Mouse (Mus musculus) forebrain, embryonic 16.5 days (tissue): ENCODE measurements around the gene Nav2. TPM values are rescaled to one million over a fixed set of nuclear protein-coding genes. Genes with fewer than 3 reads are reported as not detected.

Source experiments
- ATAC-seq: fragments of 200-750 bp; cut with Nextera tagmentation; 2 replicates; pipeline ENCODE4 v1.8.0; 2017; ENCODE audit warnings: mild to moderate bottlenecking, moderate library complexity
- H3K27ac ChIP-seq: fragments of 300-500 bp; sonication (generic); 2 replicates; pipeline ENCODE4 v1.5.1; 2014; ENCODE audit warnings: low read length, control low read depth
- H3K27me3 ChIP-seq: fragments of 300-500 bp; sonication (generic); replicated peaks from 2 replicates; pipeline ENCODE4 v1.6.1; 2014; ENCODE audit warnings: low read length; ENCODE audit not compliant: control insufficient read depth, insufficient read depth
- H3K36me3 ChIP-seq: fragments of 300-500 bp; sonication (generic); 2 replicates; pipeline ENCODE4 v1.6.1; 2014; ENCODE audit not compliant: control insufficient read depth, insufficient read depth
- H3K4me1 ChIP-seq: fragments of 300-500 bp; sonication (generic); replicated peaks from 2 replicates; pipeline ENCODE4 v1.6.1; 2014; ENCODE audit warnings: low read length; ENCODE audit not compliant: control insufficient read depth, insufficient read depth
- H3K4me2 ChIP-seq: fragments of 300-500 bp; sonication (generic); 2 replicates; pipeline ENCODE4 v1.6.1; 2014; ENCODE audit warnings: mild to moderate bottlenecking, low read length, control low read depth
- H3K4me3 ChIP-seq: fragments of 300-500 bp; sonication (generic); replicated peaks from 2 replicates; pipeline ENCODE4 v1.5.1; 2014; ENCODE audit warnings: mild to moderate bottlenecking, low read length, control low read depth
- H3K9ac ChIP-seq: fragments of 300-500 bp; sonication (generic); replicated peaks from 2 replicates; pipeline ENCODE4 v1.6.1; 2014; ENCODE audit warnings: low read depth, low read length, control low read depth
- H3K9me3 ChIP-seq: fragments of 300-500 bp; sonication (generic); 2 replicates; pipeline ENCODE4 v1.6.1; 2016; ENCODE audit warnings: low read length; ENCODE audit not compliant: control insufficient read depth
- WGBS: fragments of 180-500 bp; shearing (Covaris S2); extraction: QIAGEN DNeasy Blood & Tissue Kit; methylation state at CpG from one replicate; pipeline ENCODE4 v1.1.7; 2014; 5-methylcytosine and 5-hydroxymethylcytosine counted together
- polyA plus RNA-seq: library from polyadenylated mRNA; unstranded; fragments of >200 nt; fragmentation: Nextera tagmentation; extraction: Ambion mirVana; gene quantifications from 2 replicates; pipeline ENCODE4 v1.2.1, GENCODE M21; 2015

Gene Nav2
- polyA plus RNA-seq, 1 experiment from 2014 or later, result 35.2 TPM

GRCm38 (mm10) chr7:48963554-48963953 lies 55.0 kb downstream of the Nav2 start:
- Histone ChIP-seq H3K27me3 (peaks cover 33% of the 10 kb centered on the region), H3K9me3 (no peaks in the 10 kb centered on the region), H3K27ac (no peak overlapping the region), H3K4me1 (peaks cover 32% of the 10 kb centered on the region), H3K4me2 (peak overlapping the region; percentile 29), H3K36me3 (no peaks in the 10 kb centered on the region), H3K4me3 (no peak overlapping the region), H3K9ac (no peak overlapping the region)
- no peak for ATAC-seq
- 51% methylated on average over 4 of the region's 4 CpGs for WGBS

DNA sequence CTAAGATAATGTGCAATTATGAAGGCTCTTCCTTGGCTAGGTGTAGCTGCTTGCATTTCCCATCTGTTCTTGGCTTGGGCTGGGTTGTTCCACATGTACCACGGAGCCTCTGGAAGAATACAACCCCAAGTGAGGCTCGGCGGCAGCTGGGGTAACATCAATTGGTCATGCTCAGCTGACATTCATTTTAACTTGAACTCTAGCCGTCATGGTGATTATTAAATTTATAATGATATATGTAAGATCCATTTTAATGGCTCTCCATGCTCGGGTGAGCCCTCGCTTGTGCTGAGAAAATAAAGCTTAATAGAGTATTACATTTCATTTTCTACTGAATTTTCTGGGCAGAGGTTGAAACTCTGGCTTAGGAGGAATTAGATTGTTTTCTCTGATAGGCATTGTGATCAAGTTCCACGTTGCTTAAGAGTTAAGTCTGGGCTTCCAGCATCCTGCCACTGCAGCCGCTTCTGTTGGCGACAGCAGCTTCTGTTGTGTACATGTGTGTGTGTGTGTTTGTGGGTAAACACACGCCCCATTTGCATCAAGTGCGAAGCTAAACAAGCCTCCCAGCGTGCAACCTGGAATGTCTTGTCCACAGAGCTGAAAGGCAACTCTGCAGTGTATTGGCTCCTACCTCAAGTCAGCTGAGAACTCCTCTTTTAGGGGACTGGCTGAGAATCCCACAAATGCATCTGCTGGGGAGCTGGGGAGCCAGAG lies 57.4 kb downstream of the Nav2 start:
- ATAC-seq, result peak; percentile 58
- Histone ChIP-seq H3K36me3 (no peaks in the 10 kb centered on the region), H3K9me3 (no peaks in the 10 kb centered on the region), H3K27me3 (peaks cover 29% of the 10 kb centered on the region), H3K4me3 (no peak overlapping the region), H3K4me2 (peak overlapping the region; percentile 8; the same call in 1 of the 2 replicates), H3K4me1 (peaks cover 19% of the 10 kb centered on the region), H3K27ac (no peak overlapping the region), H3K9ac (no peak overlapping the region)
- 46% methylated on average over 12 of the region's 12 CpGs for WGBS

- H3K4me3 ChIP-seq, result no peak overlapping the region
- no peaks in the 10 kb centered on the region for H3K4me1 ChIP-seq
- H3K9me3 ChIP-seq, result no peaks in the 10 kb centered on the region
- 82% methylated on average over 7 of the region's 7 CpGs for WGBS
- no peak overlapping the region for H3K9ac ChIP-seq
- H3K27ac ChIP-seq, result no peak overlapping the region
- H3K36me3 ChIP-seq, result no peaks in the 10 kb centered on the region
- no peaks in the 10 kb centered on the region for H3K27me3 ChIP-seq
- no peak overlapping the region for H3K4me2 ChIP-seq
- no peak for ATAC-seq
Measured at GRCm38 (mm10) chr7:48981013-48981412, 72.5 kb downstream of the Nav2 start.

DNA sequence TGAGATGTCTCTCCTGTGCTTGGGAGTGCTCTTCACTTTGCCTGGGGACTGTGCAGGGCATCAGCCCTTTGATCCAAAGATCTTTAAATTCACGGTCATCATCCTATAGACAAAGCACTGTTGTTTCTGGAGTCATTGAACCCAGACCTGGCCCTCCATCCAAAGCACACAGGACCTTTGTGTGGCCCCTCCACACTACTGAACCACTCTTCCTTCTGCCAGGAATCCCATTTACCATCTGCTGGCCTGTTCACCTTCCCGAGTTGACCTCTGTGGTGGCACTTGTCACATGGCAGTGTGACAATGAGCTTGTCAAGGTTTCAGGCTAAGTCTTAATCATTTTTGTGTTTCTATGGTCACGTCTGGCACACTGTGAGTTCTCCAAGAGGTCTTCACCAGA lies 73.3 kb downstream of the Nav2 start:
- no peaks in the 10 kb centered on the region for H3K9me3 ChIP-seq
- ATAC-seq, result no peak
- WGBS, result 61% methylated on average over 3 of the region's 3 CpGs
- no peak overlapping the region for H3K27ac ChIP-seq
- H3K4me2 ChIP-seq, result no peak overlapping the region
- no peaks in the 10 kb centered on the region for H3K36me3 ChIP-seq
- no peaks in the 10 kb centered on the region for H3K27me3 ChIP-seq
- no peaks in the 10 kb centered on the region for H3K4me1 ChIP-seq
- no peak overlapping the region for H3K9ac ChIP-seq
- H3K4me3 ChIP-seq, result no peak overlapping the region

- 88% methylated on average over 7 of the region's 7 CpGs for WGBS
- Histone ChIP-seq H3K9ac (no peak overlapping the region), H3K4me1 (no peaks in the 10 kb centered on the region), H3K36me3 (no peaks in the 10 kb centered on the region), H3K4me3 (no peak overlapping the region), H3K9me3 (no peaks in the 10 kb centered on the region), H3K4me2 (no peak overlapping the region), H3K27me3 (no peaks in the 10 kb centered on the region), H3K27ac (no peak overlapping the region)
- no peak for ATAC-seq
Measured at GRCm38 (mm10) chr7:48982573-48982972, 74.1 kb downstream of the Nav2 start.

GRCm38 (mm10) chr7:48991911-48992552 lies 83.5 kb downstream of the Nav2 start:
- 66% methylated on average over 8 of the region's 8 CpGs for WGBS
- no peak overlapping the region for H3K4me2 ChIP-seq
- no peaks in the 10 kb centered on the region for H3K36me3 ChIP-seq
- no peaks in the 10 kb centered on the region for H3K9me3 ChIP-seq
- no peak overlapping the region for H3K9ac ChIP-seq
- no peak for ATAC-seq
- H3K27me3 ChIP-seq, result no peaks in the 10 kb centered on the region
- H3K4me3 ChIP-seq, result no peak overlapping the region
- H3K27ac ChIP-seq, result no peak overlapping the region
- peaks cover 6% of the 10 kb centered on the region for H3K4me1 ChIP-seq

- peak; percentile 24 for ATAC-seq
- WGBS, result 2% methylated on average over 13 of the region's 13 CpGs
- no peak overlapping the region for H3K9ac ChIP-seq
- H3K27me3 ChIP-seq, result no peaks in the 10 kb centered on the region
- H3K9me3 ChIP-seq, result no peaks in the 10 kb centered on the region
- H3K4me3 ChIP-seq, result no peak overlapping the region
- peaks cover 6% of the 10 kb centered on the region for H3K4me1 ChIP-seq
- no peak overlapping the region for H3K27ac ChIP-seq
- H3K4me2 ChIP-seq, result no peak overlapping the region
- H3K36me3 ChIP-seq, result no peaks in the 10 kb centered on the region
Measured at GRCm38 (mm10) chr7:48995171-48995570, 86.7 kb downstream of the Nav2 start.

GRCm38 (mm10) chr7:48995701-48996100 lies 87.2 kb downstream of the Nav2 start:
- Histone ChIP-seq H3K27ac (no peak overlapping the region), H3K4me3 (no peak overlapping the region), H3K4me2 (no peak overlapping the region), H3K9ac (no peak overlapping the region), H3K27me3 (no peaks in the 10 kb centered on the region), H3K9me3 (no peaks in the 10 kb centered on the region), H3K36me3 (no peaks in the 10 kb centered on the region), H3K4me1 (peaks cover 6% of the 10 kb centered on the region)
- no peak for ATAC-seq
- 43% methylated on average over 8 of the region's 8 CpGs for WGBS

- no peak for ATAC-seq
- 77% methylated on average over 5 of the region's 5 CpGs for WGBS
- Histone ChIP-seq H3K4me1 (peaks cover 6% of the 10 kb centered on the region), H3K27me3 (no peaks in the 10 kb centered on the region), H3K9me3 (no peaks in the 10 kb centered on the region), H3K4me2 (no peak overlapping the region), H3K36me3 (no peaks in the 10 kb centered on the region), H3K27ac (no peak overlapping the region), H3K4me3 (no peak overlapping the region), H3K9ac (no peak overlapping the region)
Measured at GRCm38 (mm10) chr7:48996829-48997228, 88.3 kb downstream of the Nav2 start.
